Mouse (Mus musculus) kidney, postnatal 36 days (tissue): ENCODE results near the gene Cyth1.
A peak's percentile ranks its signal among the peaks of the same experiment; 100 is the strongest.

Source experiments
- DNase-seq, 2 experiments: peaks; one replicate each; pipeline ENCODE4 v3.0.0; 2021 to 2022; ENCODE audit warnings: mixed read lengths in 2 of 2

Gene Cyth1

DNA sequence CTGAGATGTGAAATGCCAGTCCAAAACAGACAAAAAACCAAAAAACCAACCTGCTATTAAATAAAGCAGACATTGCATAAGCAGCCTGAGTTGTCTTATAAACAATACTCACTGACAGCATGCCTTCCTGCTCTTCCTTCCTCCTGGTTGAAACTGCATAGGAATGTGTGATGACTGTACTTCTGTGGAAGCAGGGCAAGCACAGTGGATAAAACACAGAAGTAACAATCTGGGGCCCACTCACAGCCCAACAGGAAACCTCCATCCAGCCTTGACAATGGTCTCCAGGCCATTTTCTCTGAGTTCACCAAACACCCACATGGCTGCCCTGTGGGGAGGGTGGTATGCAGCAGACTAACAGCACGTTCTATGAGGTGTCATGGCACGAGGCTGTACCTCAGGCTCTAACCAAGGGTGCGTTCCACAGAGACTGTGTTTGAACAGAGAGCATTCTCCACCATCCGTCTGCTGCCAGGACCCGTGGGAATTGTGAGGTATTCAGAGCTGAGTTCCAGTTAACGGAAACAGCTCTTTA is 26.0 kb downstream of the Cyth1 start:
- DNase-seq, result no peak

DNA sequence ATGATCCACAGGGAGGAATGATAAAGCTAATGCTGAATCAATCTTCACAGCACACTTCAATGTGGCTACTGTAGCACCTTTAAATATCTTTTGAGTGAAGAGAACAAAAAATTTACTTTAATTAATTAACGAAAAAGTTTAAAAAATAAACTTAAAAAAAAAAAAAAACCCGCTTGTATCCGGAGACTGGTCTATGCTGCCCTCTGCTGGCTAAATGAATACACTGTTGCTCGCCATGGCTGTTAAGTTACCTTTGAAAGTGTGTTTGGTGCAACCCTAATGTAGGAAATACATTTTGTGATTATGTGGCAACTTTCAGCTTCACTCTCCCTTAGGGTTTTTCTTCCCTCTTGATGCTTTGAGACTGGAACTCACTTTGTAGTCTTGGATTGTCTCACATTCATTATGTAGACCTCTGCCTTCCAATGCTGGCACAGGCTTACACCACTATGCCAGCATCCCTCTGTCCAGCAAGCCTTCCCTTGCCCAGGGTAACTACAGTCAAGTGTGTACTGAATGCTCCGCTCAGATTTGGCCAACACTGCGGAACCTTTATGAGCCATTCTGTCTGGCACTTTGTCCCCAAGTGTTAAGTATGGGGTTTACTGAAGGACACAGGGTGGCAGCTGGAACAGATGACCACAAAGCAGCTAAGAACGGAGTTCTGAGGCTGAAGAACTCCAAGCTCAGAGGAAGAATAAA is 27.7 kb downstream of the Cyth1 start:
- peak; percentile 67 to 83 for DNase-seq

DNA sequence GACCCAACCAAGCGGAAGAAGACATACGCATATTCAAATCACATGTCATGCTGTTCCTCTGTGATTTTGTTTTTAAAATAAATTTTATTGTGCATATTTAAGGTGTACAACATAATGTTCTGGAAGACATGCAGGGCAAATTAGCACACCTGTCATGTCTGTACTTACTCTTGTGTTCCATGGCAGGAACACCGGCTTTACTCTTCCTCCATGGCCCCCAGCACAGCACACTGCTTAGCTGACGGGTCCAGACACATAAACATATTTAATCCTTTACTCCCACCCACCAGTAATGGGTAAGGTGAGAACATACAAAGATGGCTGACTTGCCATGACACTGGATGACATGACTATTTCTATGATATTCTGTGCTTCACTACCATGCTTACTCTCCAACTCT is 29.3 kb downstream of the Cyth1 start:
- DNase-seq, result no peak

DNA sequence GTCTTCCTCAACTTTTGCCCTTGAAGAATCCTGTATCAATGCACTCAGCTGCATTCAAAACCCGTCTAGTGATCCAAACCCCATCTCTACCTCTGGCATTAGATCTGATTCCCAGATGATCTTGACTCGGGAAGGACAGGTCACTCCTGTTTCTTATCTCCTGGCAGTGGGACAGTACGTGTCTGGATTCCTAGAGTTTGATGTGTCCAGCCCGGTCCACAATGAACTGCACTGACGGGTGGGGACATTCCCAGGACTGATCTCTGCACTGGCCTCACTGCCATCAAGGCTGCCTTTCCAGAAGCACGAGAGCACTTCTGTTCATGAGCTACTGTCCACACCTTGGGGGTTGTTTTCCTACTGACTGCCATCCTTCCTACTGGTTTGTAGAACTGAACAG is 31.9 kb downstream of the Cyth1 start:
- no peak for DNase-seq

DNA sequence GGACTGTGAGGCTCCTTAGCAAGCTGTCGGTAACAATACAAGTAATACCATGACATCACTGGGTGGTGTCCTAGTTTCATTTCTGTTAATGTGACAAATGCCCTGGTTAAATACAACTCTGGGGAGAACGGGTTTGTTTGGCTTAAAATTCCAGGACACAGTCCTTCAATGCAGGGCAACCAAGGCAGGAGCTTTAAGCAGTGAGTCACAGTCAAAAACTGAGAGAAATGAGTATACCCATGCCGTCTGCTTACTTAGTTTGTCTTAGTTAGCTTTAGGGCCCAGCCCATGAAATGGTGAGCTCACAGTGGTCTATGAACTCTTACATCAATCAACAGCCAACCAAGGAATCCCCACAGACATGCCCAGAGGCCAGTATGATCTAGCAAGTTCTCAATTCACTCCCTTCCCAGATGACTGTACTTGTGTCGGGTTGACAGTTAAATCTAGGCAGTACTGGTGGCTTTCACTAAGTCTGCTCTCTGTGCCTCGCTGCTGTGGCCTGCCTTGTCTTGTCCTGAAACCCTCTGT is 32.4 kb downstream of the Cyth1 start:
- DNase-seq, result no peak

DNA sequence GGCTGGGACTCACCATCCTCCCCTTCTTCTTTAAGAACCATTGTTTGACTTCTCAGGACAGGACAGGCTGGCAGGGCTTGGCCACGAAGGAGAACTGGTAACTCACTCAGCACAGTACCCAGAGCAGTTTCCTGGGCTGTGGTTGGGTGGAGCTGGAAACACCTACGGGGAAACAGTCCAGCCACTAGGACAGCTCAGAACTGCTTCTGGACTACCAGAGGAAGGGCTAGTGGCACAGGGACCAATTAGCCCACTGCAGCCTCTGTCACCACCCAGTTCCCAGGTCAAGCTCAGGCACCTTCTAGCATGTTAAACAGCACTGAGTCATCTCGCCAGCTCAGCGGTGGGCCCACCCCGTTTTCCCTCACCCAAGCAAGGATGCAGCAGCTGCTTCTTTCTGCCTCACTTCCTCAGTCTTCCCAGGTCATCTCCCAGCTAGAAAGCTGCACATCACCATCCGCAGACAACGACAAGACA is 35.7 kb downstream of the Cyth1 start:
- peak in 1 of 2 experiments; percentile 42 for DNase-seq

DNA sequence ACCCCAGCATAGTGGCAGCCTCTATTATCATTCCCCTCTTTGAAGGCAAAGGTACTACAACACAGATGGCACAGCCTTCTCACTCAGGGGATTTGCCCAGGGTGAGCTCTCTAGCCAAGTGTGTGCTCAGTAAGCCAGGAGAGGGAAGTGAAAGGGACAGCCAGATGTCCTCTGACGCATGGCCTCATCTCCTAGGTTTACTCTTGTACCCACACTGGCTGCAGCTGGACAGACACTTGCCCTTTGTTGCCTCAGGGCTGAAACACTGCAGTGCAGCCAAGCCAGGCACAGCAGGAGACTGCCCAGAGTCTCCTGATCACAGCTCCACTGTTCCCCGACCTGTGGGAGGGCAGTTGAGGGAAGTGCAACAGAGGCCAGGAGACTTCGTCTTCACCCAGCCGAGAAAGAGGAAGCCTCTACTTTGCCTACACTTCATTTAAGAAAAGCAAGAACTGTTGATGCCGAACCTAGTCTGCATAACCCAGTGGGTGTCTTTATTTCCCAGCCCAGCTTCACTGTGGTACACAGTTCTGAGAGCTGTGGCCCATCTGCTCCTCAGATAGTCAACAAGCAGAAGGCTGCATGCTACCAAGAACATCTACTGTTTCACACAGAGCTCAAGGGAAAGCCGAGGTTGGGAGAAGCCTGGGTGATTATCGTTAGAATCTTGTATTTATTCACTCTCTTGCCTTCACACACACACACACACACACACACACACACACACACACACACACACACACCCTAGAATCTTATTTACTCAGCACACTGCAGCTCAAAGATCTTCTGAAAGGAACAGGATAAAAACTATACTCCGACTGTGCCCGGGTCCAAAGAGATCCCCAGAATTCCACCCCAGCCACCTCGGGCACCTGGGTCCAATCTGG is 36.4 kb downstream of the Cyth1 start:
- DNase-seq, result peak; percentile 72 to 83

DNA sequence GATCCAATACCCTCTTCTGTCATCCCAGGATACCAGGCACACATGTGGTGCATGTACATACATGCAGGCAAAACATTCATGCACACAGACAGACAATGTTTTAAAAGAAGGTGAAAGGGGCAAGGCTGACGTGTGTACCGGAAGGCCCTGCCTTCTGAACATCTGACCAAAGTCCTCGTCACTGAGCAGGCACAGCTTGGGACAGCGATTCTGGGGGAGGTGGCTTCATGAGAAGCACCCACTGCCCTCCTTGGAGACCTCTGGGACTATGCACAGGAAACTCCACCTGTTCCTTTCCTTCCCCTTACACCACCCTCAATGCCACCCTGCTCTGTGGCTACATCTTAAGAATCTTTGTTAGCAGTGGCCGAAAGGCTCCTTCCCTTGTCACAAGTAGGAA is 37.4 kb downstream of the Cyth1 start:
- DNase-seq, result peak; percentile 59 to 65

DNA sequence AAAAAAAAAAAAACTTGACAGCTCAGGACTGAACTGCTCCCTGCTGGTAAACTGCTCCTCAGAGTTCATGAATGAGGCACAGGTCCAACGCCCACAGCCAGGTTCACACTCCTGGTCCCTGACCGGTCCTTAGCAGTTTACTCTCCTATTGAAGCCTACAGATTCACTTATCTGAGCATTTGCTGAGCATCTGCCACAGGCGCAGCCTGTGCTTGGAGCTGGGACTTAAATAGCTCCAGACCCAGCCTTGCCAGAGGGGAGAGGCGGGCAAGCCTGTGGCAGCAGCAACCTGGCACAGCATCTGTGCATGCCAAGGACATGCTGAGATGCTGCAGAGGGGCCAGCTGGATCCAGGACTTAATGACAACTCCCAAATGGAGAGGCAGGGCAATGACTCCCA is 38.3 kb downstream of the Cyth1 start:
- peak in 1 of 2 experiments; percentile 35 for DNase-seq

DNA sequence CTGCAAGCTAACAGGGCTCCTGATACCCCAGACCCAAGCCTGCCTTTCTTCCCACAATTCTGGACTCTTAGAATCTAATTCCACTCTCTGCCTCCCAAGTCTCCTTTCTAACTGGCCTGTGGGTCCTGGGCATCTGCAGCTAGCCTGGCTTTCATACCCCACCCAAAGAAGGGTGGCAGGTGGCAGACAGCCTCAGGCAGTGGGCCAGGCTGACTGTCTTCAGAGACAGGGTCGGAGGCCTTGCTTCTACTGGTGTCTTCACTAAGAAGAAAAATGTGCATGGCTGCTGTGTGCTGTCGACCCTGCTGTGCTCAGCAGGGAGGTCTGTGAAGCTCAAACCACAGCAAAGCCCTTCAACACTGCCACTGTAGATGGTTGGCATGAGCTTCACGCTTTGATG is 39.0 kb downstream of the Cyth1 start:
- no peak for DNase-seq

DNA sequence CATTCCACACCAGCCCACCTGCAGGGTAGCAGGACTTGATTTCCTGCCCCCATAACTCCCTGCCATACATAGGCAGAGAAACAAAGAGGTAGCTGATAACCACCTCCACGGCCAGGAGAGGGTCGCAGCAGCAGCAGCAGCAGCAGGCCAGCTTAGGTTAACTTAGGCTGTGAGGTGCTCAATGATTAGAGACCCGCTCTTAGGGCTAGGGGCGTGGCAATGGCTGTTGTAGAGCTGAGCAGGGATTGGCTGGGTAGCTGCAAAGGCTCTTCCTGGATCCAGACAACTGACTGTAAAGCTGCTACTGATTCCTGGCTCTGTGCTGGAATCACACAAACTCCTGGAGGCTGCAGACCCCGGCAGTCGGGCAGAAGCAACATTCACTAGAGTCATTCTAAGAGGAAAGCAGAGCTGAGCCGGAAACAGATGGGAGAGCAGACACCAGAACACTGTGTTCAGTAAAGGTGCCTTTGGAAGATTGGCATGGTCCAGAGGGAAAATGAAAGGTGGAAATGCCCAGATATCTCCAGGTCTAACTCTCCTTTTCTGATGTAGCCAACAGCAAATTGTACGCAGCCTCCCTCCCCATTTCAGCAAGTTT is 39.6 kb downstream of the Cyth1 start:
- DNase-seq, result no peak

DNA sequence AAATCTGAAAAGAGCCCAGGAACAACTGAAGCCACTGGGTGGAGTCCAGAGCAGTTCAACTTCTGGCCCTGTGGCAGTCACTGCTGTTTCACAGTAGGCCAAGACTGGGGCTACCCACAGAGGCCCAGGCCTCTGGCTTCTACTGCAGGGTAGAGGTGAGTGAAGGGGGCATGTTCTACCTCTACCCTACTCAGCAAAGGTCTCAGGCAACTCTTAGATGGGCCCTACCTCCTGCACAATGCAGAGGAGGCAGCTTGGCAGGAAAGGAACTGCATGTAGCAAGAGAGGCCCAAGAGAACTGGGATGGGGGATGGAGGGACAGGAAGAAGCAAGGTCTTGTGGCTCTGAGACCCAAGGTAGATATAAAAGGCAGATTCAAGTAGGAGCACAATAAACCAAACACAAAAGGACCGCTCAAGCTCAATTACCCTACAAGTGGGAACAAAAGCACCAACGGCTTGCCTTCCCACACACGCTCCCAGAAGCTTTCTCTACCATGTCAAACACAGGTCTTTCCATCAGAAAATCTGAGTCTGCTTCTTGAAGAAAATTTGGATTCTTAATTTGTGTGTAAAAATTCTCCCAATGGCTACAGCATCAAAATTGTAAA is 40.9 kb downstream of the Cyth1 start:
- DNase-seq, result no peak

DNA sequence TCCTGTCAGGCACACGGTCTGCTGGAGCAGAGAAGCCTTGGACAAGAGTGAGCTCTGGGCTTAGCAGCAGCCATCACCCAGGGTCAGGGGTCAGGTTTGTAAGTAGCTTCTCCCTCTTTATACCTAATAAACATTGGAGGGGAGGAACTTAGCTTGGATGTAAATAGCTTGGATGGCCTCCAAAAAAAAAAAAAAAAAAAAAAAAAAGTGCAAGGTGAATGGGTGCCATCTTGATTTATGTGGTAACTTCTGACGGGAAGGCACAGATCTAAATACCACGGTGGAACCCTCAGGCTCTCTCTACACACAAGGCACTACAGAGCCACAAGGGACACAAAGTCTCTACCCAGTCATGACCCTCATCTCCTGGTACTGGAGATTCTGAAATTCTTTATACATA is 42.1 kb downstream of the Cyth1 start:
- DNase-seq, result no peak

DNA sequence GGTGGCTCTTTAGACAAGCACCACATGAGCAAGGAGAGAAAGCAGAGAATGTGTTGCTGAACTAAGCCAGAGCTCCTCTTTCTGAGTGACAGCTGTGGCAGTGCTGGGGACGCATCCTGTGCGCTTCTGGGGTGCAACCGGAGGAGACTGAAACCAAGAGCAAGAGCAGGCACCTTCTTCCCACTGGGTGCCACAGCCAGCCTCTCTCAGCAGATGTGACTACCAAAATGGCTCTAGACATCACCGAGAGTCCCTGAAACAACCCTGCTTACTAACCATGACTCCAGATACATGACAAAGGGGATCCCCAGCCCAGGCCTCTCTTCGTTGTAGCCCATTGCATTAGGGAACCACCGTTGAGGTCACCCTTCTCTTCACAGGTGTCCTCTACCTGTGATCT is 44.9 kb downstream of the Cyth1 start:
- no peak for DNase-seq

DNA sequence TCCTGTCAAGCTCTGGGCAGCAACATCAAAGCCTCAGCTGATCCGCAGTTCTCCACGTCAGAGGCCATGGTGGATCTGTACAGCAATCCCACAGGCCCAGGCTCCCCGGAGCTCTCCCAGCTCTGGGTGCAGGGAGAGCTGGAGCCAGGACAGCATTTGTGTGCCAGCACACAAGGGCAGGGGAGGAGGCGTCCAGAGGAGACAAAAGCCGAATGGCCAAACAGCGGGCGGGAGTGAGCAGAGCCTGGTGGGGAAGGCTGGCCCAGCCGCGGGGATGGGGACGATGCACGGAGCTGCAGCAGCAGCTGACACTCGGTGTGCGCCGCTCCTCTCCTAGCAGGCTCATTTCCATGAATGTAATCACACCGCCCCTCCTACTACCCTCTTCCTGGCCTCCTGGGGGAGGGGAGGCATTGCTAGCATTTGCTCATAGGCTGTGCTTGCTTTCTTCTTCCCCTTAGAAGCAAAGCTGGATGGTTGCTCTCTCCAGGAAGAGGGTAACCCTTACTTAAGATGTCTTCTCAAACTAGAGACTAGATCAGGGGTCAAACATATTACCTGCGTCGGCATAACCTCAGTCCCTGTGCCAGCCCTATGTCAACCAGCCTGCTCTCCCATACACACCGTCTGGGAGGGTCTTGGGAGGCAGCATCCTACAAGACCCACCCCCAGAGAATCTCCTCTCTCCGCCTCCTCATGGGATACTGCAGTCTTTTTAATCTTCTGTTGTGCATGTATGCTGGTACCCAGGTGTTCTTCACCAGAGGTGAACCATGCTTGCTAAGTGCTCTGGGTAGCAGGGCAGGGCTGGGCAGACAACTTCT is 45.8 kb downstream of the Cyth1 start:
- DNase-seq, result peak; percentile 43 to 69

DNA sequence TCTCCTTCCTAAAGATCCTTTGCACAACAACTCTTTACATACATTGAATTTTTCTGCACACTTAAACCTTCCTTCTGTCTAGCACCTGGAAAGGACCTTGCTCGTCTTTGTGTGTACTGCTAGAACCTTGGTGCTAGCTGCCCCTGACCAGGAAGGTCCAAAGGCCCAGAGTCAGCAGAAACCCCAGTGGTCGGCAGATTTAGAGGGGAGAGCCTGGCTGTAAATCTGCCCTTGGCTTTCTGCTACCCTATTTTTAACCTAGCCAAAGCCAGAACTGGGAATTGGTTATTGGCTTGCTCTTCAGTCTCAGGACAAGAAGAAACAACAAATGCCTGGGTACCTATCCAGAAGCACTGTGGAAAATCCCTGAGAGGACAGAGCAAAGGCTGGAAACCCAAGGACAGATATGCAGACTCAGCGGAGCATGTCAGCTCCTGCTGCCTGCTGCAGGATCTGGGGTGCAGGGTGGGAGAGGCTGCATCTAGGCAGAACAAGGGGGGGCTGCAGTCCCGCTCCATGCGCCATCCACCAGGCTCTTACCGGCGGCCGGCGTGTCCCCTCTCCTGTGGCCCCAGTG is 46.5 kb downstream of the Cyth1 start:
- DNase-seq, result peak; percentile 37 to 49

DNA sequence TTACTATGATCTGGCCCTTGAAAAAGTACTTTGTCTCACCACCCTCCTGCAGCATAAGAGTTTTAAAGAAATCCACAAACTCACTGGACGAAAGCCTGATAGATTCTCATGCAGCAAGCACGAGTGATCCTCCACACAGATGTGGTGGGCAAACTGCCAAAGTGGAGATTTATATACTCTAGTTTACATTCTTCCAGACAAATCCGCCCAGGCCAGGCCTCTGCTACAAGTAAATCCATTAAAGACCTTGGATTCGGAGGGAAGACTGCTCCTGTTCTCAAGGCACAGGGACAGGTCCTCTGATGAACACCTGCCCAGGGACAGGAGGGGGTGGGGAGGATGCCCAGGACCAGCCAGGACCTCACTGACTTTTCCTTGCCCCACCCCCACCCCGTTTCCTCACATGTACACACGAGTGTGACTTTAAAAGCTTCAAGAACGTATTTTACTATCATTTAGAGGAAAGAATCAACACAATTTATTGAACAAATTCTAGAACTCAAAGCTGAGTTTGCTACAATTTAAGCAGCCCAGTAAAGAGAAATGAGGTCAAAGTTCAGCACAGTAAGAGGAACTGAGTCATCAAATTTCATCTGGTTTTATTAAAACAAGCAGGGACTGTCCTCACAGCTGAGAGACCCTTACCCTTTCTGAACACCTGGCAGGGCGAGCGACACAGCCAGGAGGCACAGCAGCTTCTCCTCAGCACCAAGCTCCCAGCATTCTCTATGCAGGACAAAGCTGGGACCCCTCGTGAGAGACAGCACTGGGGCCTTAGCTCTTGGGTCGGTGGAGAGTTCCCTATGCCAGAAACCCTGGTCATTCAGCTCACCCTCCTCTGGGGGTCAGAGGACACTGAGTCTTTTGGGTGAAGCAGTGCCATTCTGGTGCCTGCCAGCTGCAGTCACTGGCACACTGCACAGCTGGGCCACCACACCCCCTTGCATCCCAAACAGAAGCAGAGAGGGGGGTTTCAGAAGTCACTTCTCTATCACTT is 47.3 kb downstream of the Cyth1 start:
- DNase-seq, result peak in 1 of 2 experiments; percentile 34

DNA sequence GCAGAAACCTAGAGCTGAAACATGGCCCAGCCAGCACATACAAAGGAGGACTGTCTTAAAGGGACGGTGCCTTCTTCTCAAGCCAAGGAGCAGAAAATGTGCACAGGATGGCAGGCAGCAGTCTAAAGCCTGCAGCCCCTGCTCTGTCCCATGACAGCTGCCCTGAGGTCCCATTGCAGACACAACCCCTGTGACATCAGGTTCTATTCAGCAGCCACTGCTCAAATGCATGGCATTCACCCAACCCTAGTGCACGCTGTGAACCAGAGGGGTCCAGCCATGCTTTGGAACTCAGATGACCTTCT is 50.1 kb downstream of the Cyth1 start:
- DNase-seq, result no peak

DNA sequence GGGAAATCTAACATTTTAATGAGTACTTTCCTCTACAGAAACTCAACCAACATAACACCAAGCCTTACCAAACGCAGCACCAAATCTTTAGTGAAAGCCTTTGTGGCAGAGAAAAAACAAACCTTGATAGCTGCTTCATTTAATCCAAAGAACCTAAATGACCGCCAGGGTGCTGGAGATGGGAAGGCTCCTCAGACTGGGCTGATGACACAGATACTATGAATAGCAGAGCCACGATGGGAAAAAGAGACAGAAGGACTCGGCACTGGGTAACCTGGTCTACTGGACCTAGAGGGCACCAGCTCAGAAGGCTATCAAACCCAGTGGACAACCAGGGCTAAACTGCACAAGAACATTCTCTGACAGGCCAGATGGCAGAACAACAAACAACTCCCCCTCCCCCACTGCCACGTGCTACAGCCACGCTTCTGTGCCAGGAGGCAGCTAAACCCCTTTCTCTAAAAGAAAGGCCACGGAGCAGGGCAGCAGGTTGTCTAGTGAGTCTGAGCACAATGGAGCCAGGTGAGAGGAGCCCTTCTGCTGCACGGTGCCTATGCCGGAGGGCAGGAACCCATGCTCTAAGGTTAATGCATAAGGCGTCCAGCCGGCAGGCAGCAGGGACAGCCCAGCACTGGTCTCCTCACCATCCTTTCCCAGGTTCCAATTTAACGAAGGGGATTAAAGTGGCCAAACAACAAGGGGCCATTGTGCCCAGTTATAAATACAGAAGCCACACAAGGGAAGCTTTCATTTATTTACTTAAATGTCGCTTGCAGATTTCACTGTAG is 50.7 kb downstream of the Cyth1 start:
- DNase-seq, result peak; percentile 78 to 85
